Mouse (Mus musculus) midbrain, postnatal 0 days (tissue): ENCODE results near the gene Repin1. TPM values are rescaled to one million over a fixed set of nuclear protein-coding genes. Genes with fewer than 3 reads are reported as not detected.

Source experiments
- ATAC-seq: fragments of 200-750 bp; cut with Nextera tagmentation; 2 replicates; pipeline ENCODE4 v1.8.0; 2017; ENCODE audit warnings: moderate number of reproducible peaks, mild to moderate bottlenecking, moderate TSS enrichment, moderate library complexity; ENCODE audit not compliant: low FRiP score
- DNase-seq: peaks from one replicate; pipeline ENCODE4 v3.0.0-alpha.2; 2015; ENCODE audit warnings: low spot score
- H3K27ac ChIP-seq: fragments of 300-500 bp; sonication (generic); 2 replicates; pipeline ENCODE4 v1.5.1; 2014; ENCODE audit warnings: low read depth, mild to moderate bottlenecking, low read length, mixed read lengths
- H3K27me3 ChIP-seq: fragments of 300-500 bp; sonication (generic); 2 replicates; pipeline ENCODE4 v1.6.1; 2014; ENCODE audit warnings: low read length, control low read depth, mixed read lengths; ENCODE audit not compliant: insufficient read depth
- H3K36me3 ChIP-seq: fragments of 300-500 bp; sonication (generic); 2 replicates; pipeline ENCODE4 v1.6.1; 2014; ENCODE audit warnings: low read length, control low read depth, mixed read lengths; ENCODE audit not compliant: insufficient read depth
- H3K4me1 ChIP-seq: fragments of 300-500 bp; sonication (generic); 2 replicates; pipeline ENCODE4 v1.6.1; 2014; ENCODE audit warnings: mild to moderate bottlenecking, control low read depth, antibody characterized with exemption, low read length, mixed read lengths; ENCODE audit not compliant: insufficient read depth
- H3K4me2 ChIP-seq: fragments of 300-500 bp; sonication (generic); 2 replicates; pipeline ENCODE4 v1.6.1; 2014; ENCODE audit warnings: low read depth, mild to moderate bottlenecking, low read length, mixed read lengths; ENCODE audit not compliant: poor library complexity, severe bottlenecking
- H3K4me3 ChIP-seq: fragments of 300-500 bp; sonication (generic); 2 replicates; pipeline ENCODE4 v1.5.1; 2014; ENCODE audit warnings: low read depth, mild to moderate bottlenecking, low read length, moderate library complexity
- H3K9ac ChIP-seq: fragments of 300-500 bp; sonication (generic); replicated peaks from 2 replicates; pipeline ENCODE4 v1.6.1; 2014; ENCODE audit warnings: mild to moderate bottlenecking, low read length, moderate library complexity, mixed read lengths; ENCODE audit not compliant: poor library complexity, severe bottlenecking
- H3K9me3 ChIP-seq: fragments of 300-500 bp; sonication (generic); 2 replicates; pipeline ENCODE4 v1.6.1; 2016; ENCODE audit warnings: low read length, control low read depth
- CTCF ChIP-seq: IDR thresholded peaks from 2 replicates; pipeline ENCODE4 v1.5.1; 2016; ENCODE audit warnings: antibody characterized with exemption, mild to moderate bottlenecking
- WGBS: fragments of 180-500 bp; shearing (Covaris S2); extraction: QIAGEN DNeasy Blood & Tissue Kit; methylation state at CpG from one replicate; pipeline ENCODE4 v1.1.7; 2014; 5-methylcytosine and 5-hydroxymethylcytosine counted together
- polyA plus RNA-seq: library from polyadenylated mRNA; unstranded; fragments of >200 nt; fragmentation: Nextera tagmentation; extraction: Ambion mirVana; gene quantifications from 2 replicates; pipeline ENCODE4 v1.2.1, GENCODE M21; 2015
- total RNA-seq: library from RNA; depleted of rRNA; stranded (reverse); fragments of >200 nt; gene quantifications from 2 replicates; pipeline ENCODE4 v1.2.3, GENCODE M21; 2014; rRNA removed

Repin1 gene
- total and polyA plus RNA-seq, 2 experiments from 2014 or later: 42.8 to 91.5 TPM

GRCm38 (mm10) chr6:48646995-48647394, 53.3 kb downstream of the Repin1 start, which contains the start of gene Gimap8:
Gimap8 (plus strand) TSS chr6:48647234.
- Histone ChIP-seq H3K27me3 (peaks cover 5% of the 10 kb centered on the region; the same call in 1 of the 2 replicates), H3K27ac (no peak within 1 kb of the TSS), H3K9ac (no peak within 1 kb of the TSS; the same call in 1 of the 2 replicates), H3K4me3 (no peak within 1 kb of the TSS), H3K36me3 (no peaks in the 10 kb centered on the region), H3K4me1 (no peaks in the 10 kb centered on the region), H3K9me3 (no peaks in the 10 kb centered on the region), H3K4me2 (no peak within 1 kb of the TSS)
- 41% methylated on average over 3 of the region's 3 CpGs for WGBS
- DNase-seq (peak; percentile 50), ATAC-seq (no peak)
- TF ChIP-seq CTCF: peak; percentile 57

- no peak for ATAC-seq
- WGBS: 93% methylated on average over 2 of the region's 2 CpGs
- Histone ChIP-seq H3K9me3 (no peaks in the 10 kb centered on the region), H3K4me3 (no peak overlapping the region), H3K27ac (no peak overlapping the region), H3K36me3 (no peaks in the 10 kb centered on the region), H3K27me3 (peaks cover 5% of the 10 kb centered on the region; the same call in 1 of the 2 replicates), H3K9ac (no peak overlapping the region), H3K4me1 (no peaks in the 10 kb centered on the region), H3K4me2 (no peak overlapping the region)
- no peak for TF ChIP-seq CTCF
- no peak for DNase-seq
These were observed 53.9 kb downstream of the Repin1 start for GRCm38 (mm10) chr6:48647611-48648010.

Other genes starting within 250 kb of the Repin1 start
- gene Krba1, start 198.3 kb upstream of the Repin1 start, total RNA-seq: 44.0 and 44.8 TPM in 2 replicates
- gene Krba1, start 198.3 kb upstream of the Repin1 start, polyA plus RNA-seq: 20.8 and 20.9 TPM in 2 replicates
- gene Zfp467, start 148.1 kb upstream of the Repin1 start, total RNA-seq: 28.0 and 43.0 TPM in 2 replicates
- 41.7 and 44.6 TPM in 2 replicates for gene Zfp467, start 148.1 kb upstream of the Repin1 start, polyA plus RNA-seq
- 4.6 and 7.3 TPM in 2 replicates for gene Sspo, start 145.7 kb upstream of the Repin1 start, total RNA-seq
- 0.67 and 1.2 TPM in 2 replicates for gene Sspo, start 145.7 kb upstream of the Repin1 start, polyA plus RNA-seq
- 398 and 447 TPM in 2 replicates for gene Atp6v0e2, start 56.3 kb upstream of the Repin1 start, total RNA-seq
- 497 and 556 TPM in 2 replicates for gene Atp6v0e2, start 56.3 kb upstream of the Repin1 start, polyA plus RNA-seq
- 29.4 and 82.4 TPM in 2 replicates for gene Lrrc61, start 39.1 kb upstream of the Repin1 start, total RNA-seq
- gene Lrrc61, start 39.1 kb upstream of the Repin1 start, polyA plus RNA-seq: 21.4 and 23.3 TPM in 2 replicates
- gene Rarres2, start 21.1 kb upstream of the Repin1 start, total RNA-seq: 4.6 and 6.6 TPM in 2 replicates
- gene Rarres2, start 21.1 kb upstream of the Repin1 start, polyA plus RNA-seq: 7.4 and 10.6 TPM in 2 replicates
- gene Gm45021, start 4.3 kb upstream of the Repin1 start, total RNA-seq: not detected in 2 replicates
- not detected in 2 replicates for gene Gm45021, start 4.3 kb upstream of the Repin1 start, polyA plus RNA-seq
- not detected in 2 replicates for gene Gm44965, start 58 bp downstream of the Repin1 start, total RNA-seq
- 0.75 and 1.7 TPM in 2 replicates for gene Gm44965, start 58 bp downstream of the Repin1 start, polyA plus RNA-seq
- gene Zfp775, start 8.2 kb downstream of the Repin1 start, total RNA-seq: 8.6 and 9.5 TPM in 2 replicates
- gene Zfp775, start 8.2 kb downstream of the Repin1 start, polyA plus RNA-seq: 8.6 and 9.5 TPM in 2 replicates
- gene AI854703, start 32.9 kb downstream of the Repin1 start, total RNA-seq: 51.7 and 57.1 TPM in 2 replicates
- gene AI854703, start 32.9 kb downstream of the Repin1 start, polyA plus RNA-seq: 28.5 and 30.2 TPM in 2 replicates
- 0.60 and 0.76 TPM in 2 replicates for gene Gimap8, start 53.4 kb downstream of the Repin1 start, total RNA-seq
- gene Gimap8, start 53.4 kb downstream of the Repin1 start, polyA plus RNA-seq: 0.45 and 0.53 TPM in 2 replicates
- 0.55 and 0.71 TPM in 2 replicates for gene Gimap9, start 82.2 kb downstream of the Repin1 start, total RNA-seq
- gene Gimap9, start 82.2 kb downstream of the Repin1 start, polyA plus RNA-seq: 1.1 TPM in 2 replicates
- gene Gimap4, start 90.7 kb downstream of the Repin1 start, total RNA-seq: 0.66 and 0.77 TPM in 2 replicates
- 0.25 and 0.48 TPM in 2 replicates for gene Gimap4, start 90.7 kb downstream of the Repin1 start, polyA plus RNA-seq
- gene Gimap6, start 114.3 kb downstream of the Repin1 start, total RNA-seq: 3.0 and 6.1 TPM in 2 replicates
- gene Gimap6, start 114.3 kb downstream of the Repin1 start, polyA plus RNA-seq: 5.4 and 5.7 TPM in 2 replicates
- not detected in 2 replicates for gene Gm28053, start 124.7 kb downstream of the Repin1 start, total RNA-seq
- gene Gm28053, start 124.7 kb downstream of the Repin1 start, polyA plus RNA-seq: not detected in 2 replicates
- not detected in 2 replicates for gene Gimap7, start 124.7 kb downstream of the Repin1 start, total RNA-seq
- not detected in 2 replicates for gene Gimap7, start 124.7 kb downstream of the Repin1 start, polyA plus RNA-seq
- 1.6 and 2.1 TPM in 2 replicates for gene Gimap1, start 145.2 kb downstream of the Repin1 start, total RNA-seq
- gene Gimap1, start 145.2 kb downstream of the Repin1 start, polyA plus RNA-seq: 2.9 and 4.0 TPM in 2 replicates
- gene Gimap5, start 152.3 kb downstream of the Repin1 start, total RNA-seq: 0.33 and 0.38 TPM in 2 replicates
- 1.3 and 1.4 TPM in 2 replicates for gene Gimap5, start 152.3 kb downstream of the Repin1 start, polyA plus RNA-seq
- not detected in 2 replicates for gene Gimap3, start 177.0 kb downstream of the Repin1 start, total RNA-seq
- gene Gimap3, start 177.0 kb downstream of the Repin1 start, polyA plus RNA-seq: not detected in 2 replicates
- 15.1 and 24.3 TPM in 2 replicates for gene Tmem176a, start 247.0 kb downstream of the Repin1 start, total RNA-seq
- 27.0 and 31.6 TPM in 2 replicates for gene Tmem176a, start 247.0 kb downstream of the Repin1 start, polyA plus RNA-seq
- 65.5 and 70.7 TPM in 2 replicates for gene Tmem176b, start 247.6 kb downstream of the Repin1 start, total RNA-seq
- gene Tmem176b, start 247.6 kb downstream of the Repin1 start, polyA plus RNA-seq: 107 and 112 TPM in 2 replicates